In genomic region chr4:139088982-139089671, GRCm38 (mm10) we compare ENCODE assay signal across 19 mouse cellular contexts. TPM values are rescaled to one million over a fixed set of nuclear protein-coding genes. Genes with fewer than 3 reads are reported as not detected.
DNase-seq lines count a peak whose midpoint lies in the region; ATAC-seq and TF ChIP-seq lines count a peak whose summit lies in the region.
"Had no signal": no experiment of that assay in that cellular context is flagged by ENCODE, and none has a peak within 500 bp of the region (broad histone marks: within the 10 kb centered on the region; RNA-seq: fewer than 3 reads in every experiment).

No protein-coding gene starts in this region.

- H3K9me3 ChIP-seq in kidney, embryonic 15.5 days (replicated peaks) = no peaks in the 10 kb centered on the region
- H3K9me3 ChIP-seq in embryonic facial prominence, embryonic 14.5 days (ENCODE audit: control insufficient read depth, low read length) = no peaks in the 10 kb centered on the region
- H3K9me3 ChIP-seq: heart, embryonic 12.5 days; midbrain, embryonic 12.5 days had no signal

- H3K4me2 ChIP-seq in kidney, embryonic 15.5 days = no peak overlapping the region
- H3K4me2 ChIP-seq in embryonic facial prominence, embryonic 14.5 days (ENCODE audit: low read depth, low read length) = no peak overlapping the region
- H3K4me2 ChIP-seq: heart, embryonic 12.5 days; midbrain, embryonic 12.5 days had no signal

- H3K36me3 ChIP-seq in kidney, adult 2 months (ENCODE audit: control insufficient read depth, insufficient read depth, low read length) = no peaks in the 10 kb centered on the region
- no peaks in the 10 kb centered on the region for H3K36me3 ChIP-seq in kidney, embryonic 15.5 days
- H3K36me3 ChIP-seq in embryonic facial prominence, embryonic 14.5 days (ENCODE audit: control insufficient read depth, insufficient read depth, low read length) = peaks cover 13% of the 10 kb centered on the region; the same call in 1 of the 2 replicates
- H3K36me3 ChIP-seq: heart, embryonic 12.5 days; midbrain, embryonic 12.5 days had no signal

- H3K4me3 ChIP-seq in kidney, adult 2 months (ENCODE audit: insufficient read depth, low read depth, low read length) = no peak overlapping the region
- no peak overlapping the region for H3K4me3 ChIP-seq in kidney, embryonic 15.5 days (replicated peaks)
- no peak overlapping the region for H3K4me3 ChIP-seq in embryonic facial prominence, embryonic 14.5 days (ENCODE audit: low read depth, low read length)
- H3K4me3 ChIP-seq: erythroblast, embryonic 14.5 days; heart, embryonic 12.5 days; layer of hippocampus, adult 2 months; midbrain, embryonic 12.5 days had no signal

- no peaks in the 10 kb centered on the region for H3K4me1 ChIP-seq in kidney, adult 2 months (ENCODE audit: control insufficient read depth, insufficient read depth, low read length)
- peaks cover 36% of the 10 kb centered on the region for H3K4me1 ChIP-seq in kidney, embryonic 15.5 days
- peaks cover 17% of the 10 kb centered on the region; the same call in 1 of the 2 replicates for H3K4me1 ChIP-seq in embryonic facial prominence, embryonic 14.5 days (ENCODE audit: control insufficient read depth, insufficient read depth, low read length)

- H3K9ac ChIP-seq in kidney, embryonic 15.5 days = no peak overlapping the region
- peak overlapping the region; percentile 19; the same call in 1 of the 2 replicates for H3K9ac ChIP-seq in embryonic facial prominence, embryonic 14.5 days (ENCODE audit: low read depth, low read length)
- H3K9ac ChIP-seq: heart, embryonic 12.5 days; midbrain, embryonic 12.5 days had no signal

- H3K27me3 ChIP-seq in kidney, adult 2 months (replicated peaks; ENCODE audit: control insufficient read depth, insufficient read depth, low read length) = no peaks in the 10 kb centered on the region
- H3K27me3 ChIP-seq in kidney, embryonic 15.5 days = peaks cover 36% of the 10 kb centered on the region
- 0 out of 2 replicates have a peak, but pooled peaks cover 4% of the 10 kb centered on the region for H3K27me3 ChIP-seq in embryonic facial prominence, embryonic 14.5 days (replicated peaks; ENCODE audit: control insufficient read depth, insufficient read depth, low read length)

- peak; percentile 48 for DNase-seq in kidney, adult 2 months
- peak; percentile 39 for DNase-seq in MN1 (ENCODE audit: low spot score)
- DNase-seq in embryonic facial prominence, embryonic 14.5 days (ENCODE audit: low spot score) = peak; percentile 63
- DNase-seq in large intestine, adult 2 months (ENCODE audit: low read depth, low spot score) = peak; percentile 76
- DNase-seq in adrenal gland, adult (ENCODE audit: inconsistent age in 2 of 2, low spot score in 1 of 2) = no peak
- no peak for DNase-seq in right cerebral cortex, postnatal 14 days
- DNase-seq in embryo, embryonic 10.5 days (ENCODE audit: low spot score) = no peak
- DNase-seq: cerebellum, adult 9-11 months; right cerebral cortex, postnatal 25 days; thymus, postnatal 36 days had no signal

- TF ChIP-seq CTCF in kidney, adult 2 months (conservative IDR thresholded peaks at IDR 0.05; ENCODE audit: insufficient read depth, insufficient read length, low read depth, low read length) = no peak

- ATAC-seq in kidney, embryonic 15.5 days (replicated peaks; ENCODE audit: low FRiP score) = no peak
- no peak for ATAC-seq in embryonic facial prominence, embryonic 14.5 days (ENCODE audit: low read depth)
- ATAC-seq: forebrain, embryonic 16.5 days; hindbrain, embryonic 16.5 days had no signal

- H3K27ac ChIP-seq in kidney, adult 2 months (ENCODE audit: insufficient read depth, low read depth, low read length) = no peak overlapping the region
- no peak overlapping the region for H3K27ac ChIP-seq in kidney, embryonic 15.5 days
- no peak overlapping the region for H3K27ac ChIP-seq in embryonic facial prominence, embryonic 14.5 days (replicated peaks; ENCODE audit: low read depth, low read length)
- H3K27ac ChIP-seq: layer of hippocampus, adult 2 months; macrophage; midbrain, embryonic 12.5 days had no signal

- WGBS in kidney, adult 2 months = 64% methylated on average over 9 of the region's 9 CpGs
- 64% methylated on average over 9 of the region's 9 CpGs for WGBS in kidney, embryonic 15.5 days
- 54% methylated on average over 9 of the region's 9 CpGs for WGBS in embryonic facial prominence, embryonic 14.5 days
- 26% methylated on average over 9 of the region's 9 CpGs for WGBS in large intestine, adult 2 months

- TF ChIP-seq POLR2A in kidney, adult 2 months (IDR thresholded peaks at IDR 0.05; ENCODE audit: low read depth, low read length) = no peak

RNA-seq across cellular contexts. Expression of gene Nbl1, which starts 3.7 kb away (rescaled TPM):
- polyA plus RNA-seq in kidney, adult 2 months (2012; rRNA removed) = 35.7 and 42.9 TPM in 2 replicates
- 28.4 and 35.7 TPM in 2 replicates for polyA plus RNA-seq in kidney, embryonic 15.5 days (2015; fragmentation: Nextera tagmentation; extraction: Ambion mirVana)
- 124 and 133 TPM in 2 replicates for polyA plus RNA-seq in embryonic facial prominence, embryonic 14.5 days (2014; fragmentation: Nextera tagmentation; extraction: Ambion mirVana)
- 125 and 133 TPM in 2 replicates for polyA plus RNA-seq in large intestine, adult 2 months (2012; rRNA removed)

RNA-seq across cellular contexts. Expression of gene Htr6, which starts 13.8 kb away (rescaled TPM):
- polyA plus RNA-seq in kidney, adult 2 months (2012; rRNA removed) = not detected in 2 replicates
- not detected in 2 replicates for polyA plus RNA-seq in kidney, embryonic 15.5 days (2015; fragmentation: Nextera tagmentation; extraction: Ambion mirVana)
- 0.17 TPM in 1 of 2 replicates, not detected in the other for polyA plus RNA-seq in embryonic facial prominence, embryonic 14.5 days (2014; fragmentation: Nextera tagmentation; extraction: Ambion mirVana)
- 0.26 and 0.32 TPM in 2 replicates for polyA plus RNA-seq in large intestine, adult 2 months (2012; rRNA removed)
- polyA plus RNA-seq: erythroblast, embryonic 14.5 days; heart, embryonic 12.5 days; liver, embryonic 16.5 days; macrophage; midbrain, embryonic 12.5 days had no signal

RNA-seq across cellular contexts. Expression of gene Minos1, which starts 41.8 kb away (rescaled TPM):
- 100 and 157 TPM in 2 replicates for polyA plus RNA-seq in kidney, adult 2 months (2012; rRNA removed)
- polyA plus RNA-seq in kidney, embryonic 15.5 days (2015; fragmentation: Nextera tagmentation; extraction: Ambion mirVana) = 522 and 595 TPM in 2 replicates
- 468 and 555 TPM in 2 replicates for polyA plus RNA-seq in embryonic facial prominence, embryonic 14.5 days (2014; fragmentation: Nextera tagmentation; extraction: Ambion mirVana)
- polyA plus RNA-seq in large intestine, adult 2 months (2012; rRNA removed) = 81.8 and 87.9 TPM in 2 replicates

Comparison
In these comparisons a context has a peak if more than half of its experiments do, and no peak if none do; other contexts are left out.
1. DNase-seq: peak in kidney, adult 2 months (single experiment), MN1 (single experiment), embryonic facial prominence, embryonic 14.5 days (single experiment) and large intestine, adult 2 months (single experiment); none in adrenal gland, adult (0 of 2), right cerebral cortex, postnatal 14 days (single experiment) and embryo, embryonic 10.5 days (single experiment).